Mouse (Mus musculus) midbrain, embryonic 10.5 days (tissue): ENCODE data around the gene Astn2. TPM values are rescaled to one million over a fixed set of nuclear protein-coding genes. Genes with fewer than 3 reads are reported as not detected.

Experiments
- DNase-seq: peaks from one replicate; pipeline ENCODE4 v3.0.0-alpha.2; 2017; ENCODE audit warnings: low spot score
- H3K27ac ChIP-seq: fragments of 300-500 bp; sonication (generic); replicated peaks from 2 replicates; pipeline ENCODE4 v1.5.1; 2016; ENCODE audit warnings: mild to moderate bottlenecking
- H3K27me3 ChIP-seq: fragments of 300-500 bp; sonication (generic); 2 replicates; pipeline ENCODE4 v1.6.1; 2016; ENCODE audit warnings: low read depth, mild to moderate bottlenecking; ENCODE audit not compliant: poor library complexity, severe bottlenecking
- H3K36me3 ChIP-seq: fragments of 300-500 bp; sonication (generic); 2 replicates; pipeline ENCODE4 v1.6.1; 2016; ENCODE audit warnings: mild to moderate bottlenecking, moderate library complexity
- H3K4me1 ChIP-seq: fragments of 300-500 bp; sonication (generic); 2 replicates; pipeline ENCODE4 v1.6.1; 2016
- H3K4me3 ChIP-seq: fragments of 300-500 bp; sonication (generic); 2 replicates; pipeline ENCODE4 v1.5.1; 2016; ENCODE audit warnings: mild to moderate bottlenecking, moderate library complexity
- H3K9me3 ChIP-seq: fragments of 300-500 bp; sonication (generic); replicated peaks from 2 replicates; pipeline ENCODE4 v1.6.1; 2016; ENCODE audit warnings: mild to moderate bottlenecking
- WGBS: fragments of 180-500 bp; shearing (Covaris S2); methylation state at CpG from one replicate; pipeline ENCODE4 v1.1.7; 2016; 5-methylcytosine and 5-hydroxymethylcytosine counted together
- polyA plus RNA-seq: library from polyadenylated mRNA; unstranded; fragments of >200 nt; fragmentation: Nextera tagmentation; extraction: Ambion mirVana; gene quantifications from 2 replicates; pipeline ENCODE4 v1.2.1, GENCODE M21; 2016

Astn2 gene
- polyA plus RNA-seq, 1 experiment from 2014 or later: 0.32 TPM

- DNase-seq: no peak
These were observed 761.8 kb downstream of the Astn2 start for GRCm38 (mm10) chr4:65642611-65643010.

GRCm38 (mm10) chr4:65638231-65638630, 766.2 kb downstream of the Astn2 start:
- no peak overlapping the region for H3K27ac ChIP-seq
- H3K4me3 ChIP-seq: no peak overlapping the region
- no peaks in the 10 kb centered on the region for H3K36me3 ChIP-seq
- 79% methylated on average over 3 of the region's 3 CpGs for WGBS
- no peak for DNase-seq
- H3K4me1 ChIP-seq: no peaks in the 10 kb centered on the region
- H3K27me3 ChIP-seq: no peaks in the 10 kb centered on the region
- H3K9me3 ChIP-seq: no peaks in the 10 kb centered on the region

More at GRCm38 (mm10) chr4:65642611-65643010, 761.8 kb downstream of the Astn2 start:
- Histone ChIP-seq H3K36me3 (no peaks in the 10 kb centered on the region), H3K9me3 (no peaks in the 10 kb centered on the region), H3K4me3 (no peak overlapping the region), H3K27me3 (no peaks in the 10 kb centered on the region), H3K27ac (no peak overlapping the region), H3K4me1 (no peaks in the 10 kb centered on the region)
- 89% methylated on average over 5 of the region's 5 CpGs for WGBS

GRCm38 (mm10) chr4:65620125-65620524, 784.3 kb downstream of the Astn2 start:
- no peak overlapping the region for H3K4me3 ChIP-seq
- WGBS: 91% methylated on average over 3 of the region's 3 CpGs
- H3K9me3 ChIP-seq: no peaks in the 10 kb centered on the region
- no peak for DNase-seq
- no peak overlapping the region for H3K27ac ChIP-seq
- H3K36me3 ChIP-seq: peaks cover 47% of the 10 kb centered on the region
- H3K27me3 ChIP-seq: no peaks in the 10 kb centered on the region
- no peaks in the 10 kb centered on the region for H3K4me1 ChIP-seq

GRCm38 (mm10) chr4:65613135-65613534, 791.3 kb downstream of the Astn2 start:
- H3K4me1 ChIP-seq: no peaks in the 10 kb centered on the region

DNA sequence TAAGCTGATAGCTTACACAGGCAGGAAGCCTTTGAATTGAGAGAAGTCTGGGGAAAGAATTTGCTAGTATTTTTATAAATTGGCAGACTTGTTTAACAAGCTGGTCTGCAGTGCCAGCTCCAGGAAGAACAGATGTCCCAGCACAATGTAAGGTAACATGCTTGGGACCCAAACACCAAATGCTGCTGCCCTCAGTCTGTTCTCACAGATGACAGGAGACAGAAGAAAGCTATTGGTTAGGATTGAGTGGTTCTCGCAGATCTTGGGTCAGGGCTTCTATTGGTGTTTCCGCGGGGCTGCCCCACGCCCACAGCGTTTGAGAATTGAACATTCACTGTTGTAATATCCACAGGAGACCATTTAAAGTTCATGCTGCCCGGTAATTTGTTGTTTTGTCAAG, 793.5 kb downstream of the Astn2 start:
- Histone ChIP-seq H3K36me3 (peaks cover 57% of the 10 kb centered on the region), H3K9me3 (peaks cover 10% of the 10 kb centered on the region; the same call in 1 of the 2 replicates), H3K4me1 (peaks cover 14% of the 10 kb centered on the region), H3K4me3 (no peak overlapping the region), H3K27me3 (no peaks in the 10 kb centered on the region), H3K27ac (no peak overlapping the region)
- DNase-seq: no peak
- 91% methylated on average over 6 of the region's 6 CpGs for WGBS

More at GRCm38 (mm10) chr4:65613135-65613534, 791.3 kb downstream of the Astn2 start:
- H3K4me3 ChIP-seq: no peak overlapping the region
- WGBS: 95% methylated on average over 14 of the region's 14 CpGs
- peaks cover 64% of the 10 kb centered on the region for H3K36me3 ChIP-seq
- H3K9me3 ChIP-seq: peaks cover 10% of the 10 kb centered on the region; the same call in 1 of the 2 replicates
- DNase-seq: no peak
- H3K27ac ChIP-seq: no peak overlapping the region
- no peaks in the 10 kb centered on the region for H3K27me3 ChIP-seq

- 94% methylated on average over 5 of the region's 5 CpGs for WGBS
These were observed 794.1 kb downstream of the Astn2 start for GRCm38 (mm10) chr4:65610329-65610728.

DNA sequence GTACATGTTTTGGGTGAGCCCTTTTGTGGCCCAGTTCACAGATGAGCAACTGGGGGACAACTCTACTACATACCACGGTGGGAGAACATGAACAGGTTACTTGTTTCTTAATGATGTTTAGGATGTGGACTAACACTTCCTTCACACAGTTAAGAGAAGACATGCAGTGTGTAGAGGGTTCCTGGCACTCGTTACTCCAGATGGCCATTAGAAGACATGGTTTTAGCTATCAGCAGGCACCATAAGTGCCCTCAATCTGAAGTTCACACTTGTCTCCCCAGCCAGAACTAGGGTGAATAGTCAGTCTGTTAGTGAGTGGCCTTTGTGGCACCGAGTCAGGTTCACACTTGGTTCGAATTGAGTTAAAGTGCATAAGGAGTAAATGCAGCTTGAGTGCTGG, 796.3 kb downstream of the Astn2 start:
- no peaks in the 10 kb centered on the region for H3K27me3 ChIP-seq
- no peak for DNase-seq
- peaks cover 24% of the 10 kb centered on the region for H3K4me1 ChIP-seq
- WGBS: 94% methylated on average over 4 of the region's 4 CpGs
- H3K9me3 ChIP-seq: no peaks in the 10 kb centered on the region
- H3K27ac ChIP-seq: no peak overlapping the region
- peaks cover 29% of the 10 kb centered on the region for H3K36me3 ChIP-seq
- no peak overlapping the region for H3K4me3 ChIP-seq

More at GRCm38 (mm10) chr4:65610329-65610728, 794.1 kb downstream of the Astn2 start:
- H3K27ac ChIP-seq: no peak overlapping the region
- no peak for DNase-seq
- H3K4me3 ChIP-seq: no peak overlapping the region
- peaks cover 51% of the 10 kb centered on the region for H3K36me3 ChIP-seq
- peaks cover 10% of the 10 kb centered on the region; the same call in 1 of the 2 replicates for H3K9me3 ChIP-seq
- no peaks in the 10 kb centered on the region for H3K27me3 ChIP-seq
- peaks cover 19% of the 10 kb centered on the region for H3K4me1 ChIP-seq

DNA sequence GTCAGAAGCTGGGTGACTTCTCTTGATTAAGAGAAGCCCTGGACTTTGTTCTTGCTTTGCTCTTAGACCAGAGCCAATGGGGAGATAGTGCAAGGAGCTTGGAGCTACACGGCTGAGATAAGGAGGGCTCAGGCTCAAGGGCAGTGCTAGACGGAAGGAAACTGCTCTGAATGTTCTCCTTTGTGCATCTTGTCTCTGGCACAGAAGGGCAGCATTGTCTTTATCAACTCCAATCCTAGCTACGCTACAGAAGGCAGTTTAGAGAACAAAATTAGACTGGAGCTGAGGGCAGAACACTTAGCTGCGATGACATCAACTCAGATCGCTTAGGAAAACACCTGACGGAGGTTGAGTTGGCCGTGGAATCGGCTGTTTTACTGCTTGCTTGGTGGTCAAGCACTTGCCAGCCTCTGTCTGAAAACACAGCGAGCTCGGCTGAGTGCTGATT, 797.2 kb downstream of the Astn2 start:
- 94% methylated on average over 10 of the region's 10 CpGs for WGBS
- no peaks in the 10 kb centered on the region for H3K27me3 ChIP-seq
- peaks cover 24% of the 10 kb centered on the region for H3K4me1 ChIP-seq
- H3K36me3 ChIP-seq: peaks cover 20% of the 10 kb centered on the region
- H3K4me3 ChIP-seq: no peak overlapping the region
- no peak overlapping the region for H3K27ac ChIP-seq
- H3K9me3 ChIP-seq: no peaks in the 10 kb centered on the region
- no peak for DNase-seq

- Histone ChIP-seq H3K36me3 (peaks cover 14% of the 10 kb centered on the region), H3K27me3 (no peaks in the 10 kb centered on the region), H3K4me1 (peaks cover 24% of the 10 kb centered on the region), H3K9me3 (no peaks in the 10 kb centered on the region), H3K27ac (peak overlapping the region; percentile 90), H3K4me3 (peak overlapping the region; percentile 78)
- WGBS: under 1% methylated on average over 21 of the region's 21 CpGs
- DNase-seq: peak; percentile 42
These were observed 799.2 kb downstream of the Astn2 start for GRCm38 (mm10) chr4:65605151-65605702.

- DNase-seq: peak; percentile 98
- peak within 1 kb of the TSS; percentile 78 for H3K4me3 ChIP-seq
- no peaks in the 10 kb centered on the region for H3K9me3 ChIP-seq
- peak within 1 kb of the TSS; percentile 90 for H3K27ac ChIP-seq
- WGBS: 3% methylated on average over 33 of the region's 33 CpGs
- H3K27me3 ChIP-seq: no peaks in the 10 kb centered on the region
- H3K4me1 ChIP-seq: peaks cover 24% of the 10 kb centered on the region
- H3K36me3 ChIP-seq: peaks cover 14% of the 10 kb centered on the region
These were observed 799.8 kb downstream of the Astn2 start, which contains the start of gene Trim32 for GRCm38 (mm10) chr4:65604504-65605150. Gene Trim32 (plus strand): TSS chr4:65604986.

GRCm38 (mm10) chr4:65594601-65595369, 809.6 kb downstream of the Astn2 start:
- Histone ChIP-seq H3K36me3 (no peaks in the 10 kb centered on the region), H3K27ac (no peak overlapping the region), H3K4me3 (no peak overlapping the region), H3K9me3 (no peaks in the 10 kb centered on the region), H3K27me3 (no peaks in the 10 kb centered on the region), H3K4me1 (no peaks in the 10 kb centered on the region)
- DNase-seq: no peak
- WGBS: 82% methylated on average over 5 of the region's 5 CpGs

- no peak overlapping the region for H3K27ac ChIP-seq
These were observed 814.6 kb downstream of the Astn2 start for GRCm38 (mm10) chr4:65589780-65590179.

More at GRCm38 (mm10) chr4:65589780-65590179, 814.6 kb downstream of the Astn2 start:
- Histone ChIP-seq H3K4me1 (peaks cover 4% of the 10 kb centered on the region; the same call in 1 of the 2 replicates), H3K36me3 (no peaks in the 10 kb centered on the region), H3K27me3 (no peaks in the 10 kb centered on the region), H3K4me3 (no peak overlapping the region), H3K9me3 (no peaks in the 10 kb centered on the region)
- peak; percentile 43 for DNase-seq
